Mouse (Mus musculus): ENCODE measurements around the gene Nudt21. TPM values are rescaled to one million over a fixed set of nuclear protein-coding genes. Genes with fewer than 3 reads are reported as not detected.
A peak's percentile ranks its signal among the peaks of the same experiment; 100 is the strongest.

The Nudt21 gene
- polyA plus RNA-seq, 1 experiment from 2014 or later = 167 TPM

GRCm38 (mm10) chr8:94029701-94030100 lies 7.1 kb downstream of the Nudt21 start:
- Histone ChIP-seq H3K4me3 (no peak overlapping the region), H3K4me2 (replicated peaks) (no peak overlapping the region), H3K27me3 (no peaks in the 10 kb centered on the region), H3K9me3 (no peaks in the 10 kb centered on the region), H3K9ac (replicated peaks) (no peak overlapping the region), H3K4me1 (peaks cover 17% of the 10 kb centered on the region), H3K27ac (replicated peaks) (no peak overlapping the region), H3K36me3 (peaks cover 62% of the 10 kb centered on the region)
- WGBS = 95% methylated on average over 9 of the region's 9 CpGs
- ATAC-seq (ENCODE audit: low FRiP score, low read depth) = no peak

- 95% methylated on average over 6 of the region's 6 CpGs for WGBS
- ATAC-seq (ENCODE audit: low FRiP score, low read depth) = no peak
- Histone ChIP-seq H3K4me1 (no peaks in the 10 kb centered on the region), H3K27me3 (no peaks in the 10 kb centered on the region), H3K4me3 (no peak overlapping the region), H3K9ac (replicated peaks) (no peak overlapping the region), H3K36me3 (peaks cover 86% of the 10 kb centered on the region), H3K4me2 (replicated peaks) (no peak overlapping the region), H3K9me3 (no peaks in the 10 kb centered on the region), H3K27ac (replicated peaks) (no peak overlapping the region)
These were observed 12.9 kb downstream of the Nudt21 start for GRCm38 (mm10) chr8:94023916-94024315.

- Histone ChIP-seq H3K27me3 (no peaks in the 10 kb centered on the region), H3K4me2 (replicated peaks) (peak overlapping the region; percentile 77), H3K27ac (replicated peaks) (peak overlapping the region; percentile 96), H3K9me3 (no peaks in the 10 kb centered on the region), H3K4me3 (peak overlapping the region; percentile 95), H3K9ac (replicated peaks) (peak overlapping the region; percentile 99), H3K36me3 (0 out of 2 replicates have a peak, but pooled peaks cover 6% of the 10 kb centered on the region), H3K4me1 (peaks cover 32% of the 10 kb centered on the region)
- WGBS = 40% methylated on average over 7 of the region's 7 CpGs
- ATAC-seq (ENCODE audit: low FRiP score, low read depth) = no peak
These were observed 23.7 kb downstream of the Nudt21 start for GRCm38 (mm10) chr8:94013026-94013612.

- Histone ChIP-seq H3K4me1 (peaks cover 32% of the 10 kb centered on the region), H3K27ac (replicated peaks) (peak within 1 kb of the TSS; percentile 96), H3K27me3 (no peaks in the 10 kb centered on the region), H3K9ac (replicated peaks) (peak within 1 kb of the TSS; percentile 99), H3K36me3 (0 out of 2 replicates have a peak, but pooled peaks cover 5% of the 10 kb centered on the region), H3K9me3 (no peaks in the 10 kb centered on the region), H3K4me2 (replicated peaks) (peak within 1 kb of the TSS; percentile 77), H3K4me3 (peak within 1 kb of the TSS; percentile 95)
- WGBS = under 1% methylated on average over 84 of the region's 130 CpGs
- peak; percentile 90 for ATAC-seq (ENCODE audit: low FRiP score, low read depth)
These were observed 24.5 kb downstream of the Nudt21 start, which contains the start of gene Amfr for GRCm38 (mm10) chr8:94012013-94012951. TSS of gene Amfr (minus strand) at chr8:94012842.

- peaks cover 32% of the 10 kb centered on the region for H3K4me1 ChIP-seq
- H3K27ac ChIP-seq (replicated peaks) = peak overlapping the region; percentile 96
- H3K9me3 ChIP-seq = no peaks in the 10 kb centered on the region
- peak overlapping the region; percentile 77 for H3K4me2 ChIP-seq (replicated peaks)
- H3K27me3 ChIP-seq = no peaks in the 10 kb centered on the region
- H3K36me3 ChIP-seq = 0 out of 2 replicates have a peak, but pooled peaks cover 5% of the 10 kb centered on the region
- WGBS = 5% methylated on average over 48 of the region's 48 CpGs
- no peak for ATAC-seq (ENCODE audit: low FRiP score, low read depth)
- peak overlapping the region; percentile 95 for H3K4me3 ChIP-seq
- peak overlapping the region; percentile 99 for H3K9ac ChIP-seq (replicated peaks)
These were observed 25.5 kb downstream of the Nudt21 start for GRCm38 (mm10) chr8:94011076-94012012.

GRCm38 (mm10) chr8:94010101-94010705 lies 26.6 kb downstream of the Nudt21 start:
- H3K27me3 ChIP-seq = no peaks in the 10 kb centered on the region
- H3K4me1 ChIP-seq = peaks cover 32% of the 10 kb centered on the region
- H3K4me2 ChIP-seq (replicated peaks) = peak overlapping the region; percentile 77
- H3K9ac ChIP-seq (replicated peaks) = no peak overlapping the region
- H3K36me3 ChIP-seq = 0 out of 2 replicates have a peak, but pooled peaks cover 5% of the 10 kb centered on the region
- no peaks in the 10 kb centered on the region for H3K9me3 ChIP-seq
- no peak for ATAC-seq (ENCODE audit: low FRiP score, low read depth)
- H3K4me3 ChIP-seq = no peak overlapping the region
- 39% methylated on average over 2 of the region's 2 CpGs for WGBS
- no peak overlapping the region for H3K27ac ChIP-seq (replicated peaks)

- Histone ChIP-seq H3K27me3 (no peaks in the 10 kb centered on the region), H3K27ac (replicated peaks) (no peak overlapping the region), H3K4me2 (replicated peaks) (no peak overlapping the region), H3K36me3 (no peaks in the 10 kb centered on the region), H3K9ac (replicated peaks) (no peak overlapping the region), H3K4me1 (peaks cover 32% of the 10 kb centered on the region), H3K4me3 (no peak overlapping the region), H3K9me3 (no peaks in the 10 kb centered on the region)
- WGBS = 72% methylated on average over 15 of the region's 15 CpGs
- ATAC-seq (ENCODE audit: low FRiP score, low read depth) = no peak
These were observed 27.5 kb downstream of the Nudt21 start for GRCm38 (mm10) chr8:94009243-94009845.

- Histone ChIP-seq H3K9ac (replicated peaks) (no peak overlapping the region), H3K36me3 (peaks cover 29% of the 10 kb centered on the region), H3K4me3 (no peak overlapping the region), H3K4me2 (replicated peaks) (no peak overlapping the region), H3K27me3 (no peaks in the 10 kb centered on the region), H3K9me3 (no peaks in the 10 kb centered on the region), H3K27ac (replicated peaks) (no peak overlapping the region), H3K4me1 (peaks cover 5% of the 10 kb centered on the region)
- 92% methylated on average over 9 of the region's 9 CpGs for WGBS
- ATAC-seq (ENCODE audit: low FRiP score, low read depth) = no peak
These were observed 32.7 kb downstream of the Nudt21 start for GRCm38 (mm10) chr8:94004139-94004538.

- H3K36me3 ChIP-seq = peaks cover 51% of the 10 kb centered on the region
These were observed 37.9 kb downstream of the Nudt21 start for GRCm38 (mm10) chr8:93998961-93999360.

GRCm38 (mm10) chr8:93989739-93990138 lies 47.1 kb downstream of the Nudt21 start:
- H3K4me1 ChIP-seq = no peaks in the 10 kb centered on the region
- ATAC-seq (ENCODE audit: low FRiP score, low read depth) = no peak
- no peak overlapping the region for H3K4me2 ChIP-seq (replicated peaks)
- no peaks in the 10 kb centered on the region for H3K27me3 ChIP-seq
- peaks cover 4% of the 10 kb centered on the region; the same call in 1 of the 2 replicates for H3K9me3 ChIP-seq
- H3K27ac ChIP-seq (replicated peaks) = no peak overlapping the region
- H3K36me3 ChIP-seq = peaks cover 59% of the 10 kb centered on the region
- H3K9ac ChIP-seq (replicated peaks) = no peak overlapping the region
- WGBS = 96% methylated on average over 4 of the region's 4 CpGs
- H3K4me3 ChIP-seq = no peak overlapping the region

More at GRCm38 (mm10) chr8:93998961-93999360, 37.9 kb downstream of the Nudt21 start:
- no peak overlapping the region for H3K4me3 ChIP-seq
- 87% methylated on average over 2 of the region's 2 CpGs for WGBS
- H3K9ac ChIP-seq (replicated peaks) = no peak overlapping the region
- no peaks in the 10 kb centered on the region for H3K27me3 ChIP-seq
- no peak overlapping the region for H3K27ac ChIP-seq (replicated peaks)
- no peak for ATAC-seq (ENCODE audit: low FRiP score, low read depth)
- H3K9me3 ChIP-seq = no peaks in the 10 kb centered on the region
- H3K4me1 ChIP-seq = no peaks in the 10 kb centered on the region
- H3K4me2 ChIP-seq (replicated peaks) = no peak overlapping the region

GRCm38 (mm10) chr8:93984731-93985130 lies 52.1 kb downstream of the Nudt21 start:
- no peak overlapping the region for H3K27ac ChIP-seq (replicated peaks)
- H3K36me3 ChIP-seq = peaks cover 82% of the 10 kb centered on the region
- H3K4me2 ChIP-seq (replicated peaks) = no peak overlapping the region
- no peak overlapping the region for H3K9ac ChIP-seq (replicated peaks)
- ATAC-seq (ENCODE audit: low FRiP score, low read depth) = no peak
- H3K9me3 ChIP-seq = no peaks in the 10 kb centered on the region
- H3K27me3 ChIP-seq = no peaks in the 10 kb centered on the region
- WGBS = 94% methylated on average over 3 of the region's 3 CpGs
- no peak overlapping the region for H3K4me3 ChIP-seq
- no peaks in the 10 kb centered on the region for H3K4me1 ChIP-seq
